Mouse (Mus musculus): ENCODE measurements around the gene Sirt5.

Sirt5 gene

GRCm38 (mm10) chr13:43364985-43365824 is at the start of gene Sirt5:
Gene Sirt5, plus strand, starts transcription at chr13:43365496.
- peak; percentile 95 to 96 for DNase-seq

DNA sequence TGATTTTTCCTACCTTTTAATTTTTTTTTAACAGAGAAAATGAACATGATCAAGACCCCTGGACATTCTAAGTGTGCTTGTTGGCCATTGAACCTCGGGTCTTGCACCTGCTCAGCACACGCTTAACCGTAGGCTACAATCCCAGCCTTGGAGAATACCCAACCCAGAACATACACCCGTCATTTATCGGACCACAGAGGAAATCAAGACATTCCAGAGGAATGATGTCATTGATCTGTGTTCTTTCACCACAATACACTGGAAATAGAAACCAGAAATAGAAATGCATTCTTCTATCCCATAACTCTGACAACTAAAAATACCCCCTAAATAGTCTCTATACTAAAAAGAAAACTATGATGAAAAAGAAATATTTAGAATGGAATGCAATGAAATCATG is 47.9 kb upstream of the Sirt5 start:
- DNase-seq = no peak

DNA sequence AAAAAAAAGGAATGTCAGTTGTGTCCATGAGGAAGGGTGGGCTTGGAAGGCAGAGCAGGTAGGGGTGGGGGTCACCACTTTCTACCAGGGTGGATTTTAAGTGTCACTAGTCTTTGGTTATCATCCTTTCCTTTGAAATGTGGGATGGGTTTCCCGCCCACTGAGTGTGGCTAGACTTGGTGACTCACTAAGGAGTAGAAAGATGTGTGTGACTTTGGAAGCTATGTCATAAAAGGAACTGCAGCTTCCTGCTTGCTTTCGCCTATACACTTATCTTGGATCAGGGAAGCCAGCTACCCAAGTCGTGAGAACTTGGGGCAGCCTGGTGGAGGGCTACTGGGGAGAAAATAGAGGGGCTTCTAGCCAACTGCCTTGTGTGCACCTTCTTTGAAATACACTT is 45.9 kb upstream of the Sirt5 start:
- no peak for DNase-seq

- no peak for DNase-seq
Observed at GRCm38 (mm10) chr13:43321492-43321891, 43.8 kb upstream of the Sirt5 start.

GRCm38 (mm10) chr13:43325427-43325826 is 39.9 kb upstream of the Sirt5 start:
- no peak for DNase-seq

DNA sequence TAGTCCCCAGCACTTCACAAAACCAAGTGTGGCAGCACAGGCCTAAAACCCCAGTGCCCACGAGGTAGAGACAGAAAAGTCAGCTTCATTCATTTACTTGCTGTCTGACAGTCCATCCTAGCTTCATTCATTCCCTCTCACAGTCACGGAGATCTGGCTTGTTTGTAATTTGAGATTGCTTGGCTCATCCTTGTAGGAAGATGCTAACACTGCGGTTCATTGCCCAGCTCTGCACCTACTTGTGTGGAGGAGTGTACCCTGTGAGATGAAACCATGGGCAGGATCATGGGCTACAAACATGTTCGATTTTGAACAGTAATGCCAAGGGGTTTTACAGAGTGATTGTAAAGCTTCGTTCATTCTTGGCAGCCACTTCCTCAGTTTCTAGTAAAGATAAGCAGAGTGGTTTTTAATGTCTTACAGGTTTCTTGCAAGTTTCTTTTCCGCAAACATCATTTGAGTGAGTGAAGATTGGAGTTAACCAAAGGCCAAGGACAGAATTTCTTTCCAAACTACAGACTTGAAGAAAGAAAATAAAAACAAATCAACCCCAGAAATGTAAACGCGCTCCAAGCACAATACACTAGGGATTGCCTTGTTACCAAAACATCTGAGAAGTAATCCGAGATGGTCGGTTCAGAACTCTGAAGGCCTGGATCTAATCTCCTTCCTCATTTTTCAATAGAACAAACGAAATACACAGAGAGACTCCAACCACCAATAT is 33.4 kb upstream of the Sirt5 start:
- no peak for DNase-seq

GRCm38 (mm10) chr13:43332591-43332990 is 32.7 kb upstream of the Sirt5 start:
- peak; percentile 17 to 39 for DNase-seq

DNA sequence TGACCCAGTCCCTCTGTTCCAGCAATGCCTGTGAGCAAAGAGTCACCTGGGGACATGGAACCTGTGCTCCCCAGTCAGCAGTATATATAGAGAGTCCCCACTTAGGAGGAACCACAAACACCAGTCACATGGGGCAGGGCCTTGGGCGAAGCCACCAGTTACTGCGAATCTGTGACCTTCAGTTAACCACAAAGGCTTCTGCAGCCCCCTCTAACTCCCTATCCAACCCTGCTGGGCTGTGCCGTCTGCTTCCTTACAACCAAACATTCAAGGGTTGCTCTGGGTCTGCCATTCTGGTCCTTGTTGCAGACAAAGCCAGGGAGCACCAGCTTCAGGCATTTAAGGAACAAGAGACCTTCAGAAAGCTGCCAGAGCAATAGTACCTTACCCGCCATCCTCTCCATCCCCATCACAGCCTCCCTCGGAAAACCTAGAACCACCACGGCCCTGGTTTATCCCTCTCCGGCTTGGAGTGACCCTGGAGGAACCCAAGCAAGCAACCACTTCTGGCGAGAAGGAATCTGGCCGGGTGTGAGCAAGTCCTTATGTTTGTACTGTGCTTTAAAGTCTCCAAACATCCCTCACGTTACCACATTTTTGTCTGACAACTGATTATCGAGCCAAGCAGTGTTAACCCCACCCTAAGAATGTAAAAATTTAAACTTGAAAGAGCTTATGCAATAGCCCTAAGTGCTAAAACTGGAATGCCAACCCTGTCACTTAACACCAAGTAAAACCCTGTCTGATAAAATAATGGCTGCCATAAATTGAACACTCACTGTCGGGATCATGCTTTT is 28.7 kb upstream of the Sirt5 start:
- DNase-seq = no peak

- DNase-seq = no peak
Observed at GRCm38 (mm10) chr13:43338001-43338400, 27.3 kb upstream of the Sirt5 start.

GRCm38 (mm10) chr13:43338632-43339031 is 26.7 kb upstream of the Sirt5 start:
- DNase-seq = no peak

GRCm38 (mm10) chr13:43346825-43347224 is 18.5 kb upstream of the Sirt5 start:
- DNase-seq = no peak

DNA sequence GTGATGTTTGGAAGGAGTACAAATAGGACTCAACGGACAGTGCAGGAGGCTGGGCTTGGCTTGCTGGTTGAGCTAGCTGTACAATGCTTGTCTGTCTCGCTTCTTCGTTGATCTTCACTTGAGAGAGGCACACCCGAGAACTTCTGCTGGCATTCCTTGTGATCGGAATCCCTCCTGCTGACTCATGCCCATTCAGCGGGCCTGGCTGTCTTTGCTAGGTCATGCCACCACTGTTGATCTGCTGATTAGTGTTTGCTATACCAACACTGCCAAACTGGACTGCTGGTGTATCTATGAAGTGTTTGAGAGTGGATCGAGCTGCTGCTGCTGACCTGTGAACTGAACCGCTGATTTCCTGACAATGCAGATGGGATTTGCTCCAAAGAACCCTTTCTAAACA is 15.9 kb upstream of the Sirt5 start:
- DNase-seq = no peak

- DNase-seq = no peak
Observed at GRCm38 (mm10) chr13:43350489-43351169, 14.7 kb upstream of the Sirt5 start.

GRCm38 (mm10) chr13:43353356-43353755 is 11.9 kb upstream of the Sirt5 start:
- DNase-seq = peak; percentile 22 to 55

DNA sequence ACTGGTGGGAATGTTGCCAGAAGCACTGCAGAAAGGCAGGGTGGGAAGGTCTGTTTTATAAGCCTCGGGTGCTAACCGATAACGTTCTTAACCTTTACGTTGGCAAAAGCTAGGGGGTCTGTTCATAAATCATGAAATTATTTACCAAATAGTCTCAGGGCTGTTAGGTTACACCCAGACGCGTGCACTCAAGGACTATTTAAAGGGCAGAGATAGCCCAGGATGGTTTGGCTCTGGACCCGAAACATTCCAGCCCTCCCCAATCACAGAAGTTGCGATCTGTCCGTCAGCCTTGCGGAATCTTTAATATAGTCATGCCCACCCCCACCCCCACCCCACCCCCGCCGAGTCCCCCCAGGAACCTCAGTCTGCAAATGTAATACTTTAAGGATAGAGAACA is 10.9 kb upstream of the Sirt5 start:
- no peak for DNase-seq

GRCm38 (mm10) chr13:43356346-43357125 is 8.8 kb upstream of the Sirt5 start:
- DNase-seq = peak; percentile 49 to 53

- no peak for DNase-seq
Observed at GRCm38 (mm10) chr13:43360534-43360933, 4.8 kb upstream of the Sirt5 start.

GRCm38 (mm10) chr13:43362353-43362752 is 2.9 kb upstream of the Sirt5 start:
- peak; percentile 55 to 66 for DNase-seq

DNA sequence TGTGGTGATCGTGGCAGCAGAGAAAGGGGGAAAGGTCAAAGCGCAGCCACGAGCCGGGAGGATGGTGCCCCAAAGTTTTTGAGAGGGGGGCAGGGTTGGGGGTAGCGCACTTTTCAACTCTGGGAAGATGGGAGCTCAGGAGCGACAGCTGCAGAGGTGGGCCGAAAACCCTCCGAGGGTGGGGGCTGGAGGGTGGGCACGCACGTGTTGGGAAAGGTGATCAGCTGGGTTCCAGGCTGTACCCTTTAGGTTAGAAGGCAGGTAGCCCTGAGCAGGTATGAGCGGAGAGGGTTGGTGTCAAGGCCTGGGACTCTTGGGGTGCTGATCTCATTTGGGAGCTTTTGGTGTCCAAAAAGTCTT is 509 bp downstream of the Sirt5 start:
- DNase-seq = no peak

DNA sequence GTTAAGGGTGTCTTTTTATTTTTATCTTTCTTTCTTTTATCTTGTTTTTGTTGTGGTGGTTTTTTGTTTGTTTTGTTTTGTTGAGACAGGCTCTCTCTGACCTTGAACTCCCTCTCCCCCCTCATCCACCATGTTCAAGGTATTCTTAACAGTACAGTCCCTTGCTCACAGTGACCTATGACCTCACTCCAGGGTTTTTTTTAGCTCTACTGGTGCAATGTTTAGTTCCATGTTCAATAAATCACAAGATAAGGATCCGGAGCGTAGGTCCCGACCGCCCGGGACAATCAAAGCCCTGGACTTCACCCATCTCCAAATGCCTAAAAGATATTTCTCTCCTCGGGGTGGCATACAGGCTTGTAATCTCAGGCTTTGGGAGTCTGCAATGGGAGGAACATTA is 4.8 kb downstream of the Sirt5 start:
- DNase-seq = no peak

GRCm38 (mm10) chr13:43372892-43373291 is 7.6 kb downstream of the Sirt5 start:
- no peak for DNase-seq

DNA sequence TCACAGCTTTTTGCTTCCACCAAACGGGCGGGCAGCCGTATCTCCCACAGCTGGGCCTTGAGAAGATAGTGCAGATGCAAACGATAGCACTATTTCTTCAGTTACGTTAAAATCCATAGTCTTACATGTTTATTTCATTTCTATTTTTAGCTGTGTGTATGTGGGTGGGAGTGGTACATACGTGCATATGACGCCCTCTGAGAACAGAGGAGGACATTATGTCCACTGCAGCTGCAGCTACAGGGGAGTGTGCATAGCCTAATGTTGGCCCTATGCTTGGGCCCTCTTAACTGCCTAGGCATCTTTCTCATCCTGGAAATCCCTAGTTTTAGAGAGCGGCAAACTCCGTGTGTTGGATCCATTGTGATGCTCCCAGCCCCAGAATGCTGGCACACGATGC is 8.9 kb downstream of the Sirt5 start:
- no peak for DNase-seq
